Mouse (Mus musculus) ES-Bruce4 (cell line): ENCODE data around the gene Dgkd.

Source experiments
- CTCF ChIP-seq: IDR thresholded peaks from one replicate; pipeline ENCODE4 v1.8.1; 2011; ENCODE audit warnings: low read depth, low read length
- EP300 ChIP-seq: IDR thresholded peaks from 2 replicates; pipeline ENCODE4 v1.6.1; 2011; ENCODE audit warnings: low read depth, low read length; ENCODE audit not compliant: insufficient read depth
- POLR2A ChIP-seq: IDR thresholded peaks from one replicate; pipeline ENCODE4 v1.8.1; 2011; ENCODE audit warnings: low read length; ENCODE audit not compliant: insufficient read depth

DNA sequence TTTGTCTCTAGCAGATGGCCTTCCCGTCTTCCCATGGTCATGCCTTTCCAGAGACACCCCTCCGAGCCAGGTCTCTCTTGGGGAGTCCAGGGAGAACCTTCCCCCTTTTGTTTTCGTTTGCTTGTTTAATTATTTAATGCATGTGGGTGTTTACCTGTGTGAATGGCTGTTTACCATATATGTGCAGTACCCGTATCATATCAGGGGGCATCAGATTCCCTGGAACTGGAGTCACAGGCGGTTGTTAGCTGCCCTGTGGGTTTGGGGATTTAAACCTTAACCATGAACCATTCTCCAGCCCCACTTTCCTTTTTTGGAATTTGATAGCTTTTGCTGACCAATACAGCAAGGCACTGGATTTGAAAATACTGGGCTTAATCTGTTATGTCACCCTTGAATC is 27.8 kb upstream of the Dgkd start:
- TF ChIP-seq POLR2A (no peak), EP300 (no peak), CTCF (no peak)
